Mouse (Mus musculus): ENCODE measurements at regions not wholly inside any gene's neighbourhood (a gene's known extent, or its start where the extent isn't known, plus 50 kb on each side); places are given as distances from the start of the nearest gene placed in this dataset.

GRCm38 (mm10) chr8:126538136-126538535 is 55.6 kb downstream of the Irf2bp2 start:
- DNase-seq: no peak

GRCm38 (mm10) chr8:126536928-126537618 is 56.7 kb downstream of the Irf2bp2 start:
- peak; percentile 87 to 90 for DNase-seq

GRCm38 (mm10) chr8:126536132-126536927 is 57.5 kb downstream of the Irf2bp2 start:
- peak in 1 of 2 experiments; percentile 36 for DNase-seq

GRCm38 (mm10) chr8:126532284-126532974 is 57.6 kb upstream of the Tarbp1 start:
- peak; percentile 58 to 68 for DNase-seq

- peak; percentile 43 to 44 for DNase-seq
These were observed 56.6 kb upstream of the Tarbp1 start for GRCm38 (mm10) chr8:126531459-126531858.

GRCm38 (mm10) chr8:126529409-126529808 is 54.5 kb upstream of the Tarbp1 start:
- DNase-seq: no peak

GRCm38 (mm10) chr8:126528434-126529080 is 53.7 kb upstream of the Tarbp1 start:
- no peak for DNase-seq

- peak; percentile 43 to 45 for DNase-seq
These were observed 52.2 kb upstream of the Tarbp1 start for GRCm38 (mm10) chr8:126526864-126527571.

GRCm38 (mm10) chr8:126525575-126525974 is 50.7 kb upstream of the Tarbp1 start:
- no peak for DNase-seq
